ENCODE assay signal across 10 mouse cellular contexts in the genomic region with DNA sequence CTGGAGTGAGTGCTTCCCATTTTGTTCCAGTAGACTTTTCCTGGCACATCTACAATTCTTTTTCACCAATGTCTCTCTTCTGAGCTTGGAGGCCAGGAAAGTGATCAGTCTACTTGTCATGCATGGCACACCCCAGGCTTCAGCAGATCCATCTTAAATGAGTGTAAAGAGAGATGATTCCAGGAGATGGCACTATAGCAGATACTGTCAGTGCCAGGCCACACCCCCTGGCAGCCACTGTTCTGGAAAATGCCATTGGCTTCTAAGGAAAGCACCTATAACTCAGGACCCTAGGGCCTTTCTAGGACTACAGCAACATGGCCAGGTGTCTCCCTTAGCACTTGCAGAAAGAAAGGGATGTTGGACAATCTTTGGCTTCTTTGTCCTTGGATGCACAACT. TPM values are rescaled to one million over a fixed set of nuclear protein-coding genes. Genes with fewer than 3 reads are reported as not detected.
DNase-seq lines count a peak whose midpoint lies in the region; ATAC-seq and TF ChIP-seq lines count a peak whose summit lies in the region.
"Had no signal": no experiment of that assay in that cellular context is flagged by ENCODE, and none has a peak within 500 bp of the region (broad histone marks: within the 10 kb centered on the region; RNA-seq: fewer than 3 reads in every experiment).

No protein-coding gene starts in this region.

- ATAC-seq in lung, embryonic 14.5 days (ENCODE audit: insufficient read depth), result no peak
- no peak for ATAC-seq in erythroblast, adult 5-6 weeks (replicated peaks; ENCODE audit: low FRiP score, poor library complexity, severe bottlenecking)
- ATAC-seq in liver, embryonic 11.5 days (replicated peaks; ENCODE audit: low FRiP score), result no peak

- peaks cover 17% of the 10 kb centered on the region; the same call in 1 of the 2 replicates for H3K27me3 ChIP-seq in lung, embryonic 14.5 days (ENCODE audit: insufficient read depth, low read length)
- peaks cover 32% of the 10 kb centered on the region for H3K27me3 ChIP-seq in liver, embryonic 11.5 days (replicated peaks; ENCODE audit: control insufficient read depth, insufficient read depth, low read length)

- intact Hi-C loops in heart, postnatal 25 days (cut with DNase I), result loop anchor here (5.0 kb wide), 1 partner anchor 66 kb away; the partner anchor contains the start of gene Cyld

- no peaks in the 10 kb centered on the region for H3K9me3 ChIP-seq in lung, embryonic 14.5 days (ENCODE audit: low read depth, low read length)
- no peaks in the 10 kb centered on the region for H3K9me3 ChIP-seq in liver, embryonic 11.5 days (ENCODE audit: control insufficient read depth, low read length)
- H3K9me3 ChIP-seq: heart, embryonic 13.5 days; liver, embryonic 15.5 days had no signal

- TF ChIP-seq POLR2A in bone marrow, adult 2 months (IDR thresholded peaks at IDR 0.05; ENCODE audit: borderline replicate concordance, control insufficient read depth, low read depth, low read length), result no peak

- DNase-seq in heart, postnatal 4 days, result peak; percentile 35
- no peak for DNase-seq in heart, postnatal 25 days (ENCODE audit: low spot score)
- peak; percentile 69 for DNase-seq in CD4-positive helper T cell, adult 2 months (ENCODE audit: low read depth, low spot score)
- peak; percentile 44 for DNase-seq in lung, embryonic 14.5 days
- peak; percentile 38 for DNase-seq in thymus, postnatal 14 days
- DNase-seq in liver, embryonic 11.5 days (ENCODE audit: low spot score), result no peak

- no peaks in the 10 kb centered on the region for H3K36me3 ChIP-seq in lung, embryonic 14.5 days (ENCODE audit: insufficient read depth)
- no peaks in the 10 kb centered on the region for H3K36me3 ChIP-seq in liver, embryonic 11.5 days (ENCODE audit: control insufficient read depth, insufficient read depth, low read length)
- H3K36me3 ChIP-seq: heart, embryonic 13.5 days had no signal

- no peak overlapping the region for H3K4me3 ChIP-seq in bone marrow, adult 2 months (replicated peaks; ENCODE audit: control insufficient read depth, low read depth, low read length)
- H3K4me3 ChIP-seq in lung, embryonic 14.5 days (ENCODE audit: low read depth, low read length), result no peak overlapping the region
- no peak overlapping the region for H3K4me3 ChIP-seq in liver, embryonic 11.5 days (ENCODE audit: low read depth, low read length)
- H3K4me3 ChIP-seq: heart, embryonic 13.5 days; liver, embryonic 15.5 days had no signal

- H3K9ac ChIP-seq in lung, embryonic 14.5 days, result no peak overlapping the region
- H3K9ac ChIP-seq in liver, embryonic 11.5 days (ENCODE audit: low read depth, low read length), result no peak overlapping the region
- H3K9ac ChIP-seq: heart, embryonic 13.5 days; liver, embryonic 15.5 days had no signal

- peaks cover 5% of the 10 kb centered on the region for H3K4me1 ChIP-seq in bone marrow, adult 2 months (ENCODE audit: control insufficient read depth, insufficient read depth, low read length)
- H3K4me1 ChIP-seq in lung, embryonic 14.5 days (ENCODE audit: insufficient read depth), result no peaks in the 10 kb centered on the region; the same call in 1 of the 2 replicates
- peaks cover 5% of the 10 kb centered on the region; the same call in 1 of the 2 replicates for H3K4me1 ChIP-seq in liver, embryonic 11.5 days (replicated peaks; ENCODE audit: control insufficient read depth, insufficient read depth, low read length)

- no peak overlapping the region for H3K27ac ChIP-seq in bone marrow, adult 2 months (ENCODE audit: control insufficient read depth, insufficient read depth, low read depth, low read length, poor library complexity)
- no peak overlapping the region for H3K27ac ChIP-seq in lung, embryonic 14.5 days (ENCODE audit: low read depth)
- no peak overlapping the region for H3K27ac ChIP-seq in liver, embryonic 11.5 days (ENCODE audit: low read depth, low read length)
- H3K27ac ChIP-seq: heart, embryonic 13.5 days; liver, embryonic 15.5 days had no signal

- H3K4me2 ChIP-seq in lung, embryonic 14.5 days, result no peak overlapping the region
- no peak overlapping the region for H3K4me2 ChIP-seq in liver, embryonic 11.5 days
- H3K4me2 ChIP-seq: heart, embryonic 13.5 days; liver, embryonic 15.5 days had no signal

- TF ChIP-seq CTCF in bone marrow, adult 2 months (IDR thresholded peaks at IDR 0.05; ENCODE audit: control insufficient read depth, insufficient read depth, low read length), result peak; percentile 42; the same call in 1 of the 2 replicates
- TF ChIP-seq CTCF in lung, embryonic 14.5 days (IDR thresholded peaks at IDR 0.05; ENCODE audit: low read depth), result peak; percentile 9; the same call in 1 of the 2 replicates

RNA-seq across cellular contexts. Expression of gene Snx20, which starts 4.8 kb away (rescaled TPM):
- 1 to 10 TPM; 1.2 to 2.1 TPM for total RNA-seq in heart, postnatal 4 days (2021)
- 1 to 10 TPM; 1.3 to 1.9 TPM for total RNA-seq in heart, postnatal 25 days (2021)
- polyA plus RNA-seq in bone marrow, adult 2 months (2011; ENCODE audit: insufficient read depth, insufficient read length, low replicate concordance, missing spikeins), result 7.9 and 18.6 TPM in 2 replicates
- 2.9 TPM in 2 replicates for polyA plus RNA-seq in lung, embryonic 14.5 days (2014; fragmentation: Nextera tagmentation; extraction: Ambion mirVana)
- total RNA-seq in erythroblast, adult 5-6 weeks (2015; ENCODE audit: low replicate concordance), result 12.3 and 14.2 TPM in 2 replicates
- total RNA-seq in erythroblast, adult 5-6 weeks (2017; ENCODE audit: low replicate concordance), result 5.8 and 7.8 TPM in 2 replicates
- 2.3 and 2.6 TPM in 2 replicates for polyA plus RNA-seq in liver, embryonic 11.5 days (2014; fragmentation: Nextera tagmentation; extraction: Ambion mirVana)

RNA-seq across cellular contexts. Expression of gene Nod2, which starts 16.0 kb away (rescaled TPM):
- 1 to 10 TPM in 1 of 2 experiments, under 1 TPM in 1; 0.79 to 1.1 TPM for total RNA-seq in heart, postnatal 4 days (2021)
- total RNA-seq in heart, postnatal 25 days (2021), result 1 to 10 TPM; 1.2 to 1.3 TPM
- 2.6 TPM in 1 of 2 replicates, not detected in the other for polyA plus RNA-seq in bone marrow, adult 2 months (2011; ENCODE audit: insufficient read depth, insufficient read length, low replicate concordance, missing spikeins)
- polyA plus RNA-seq in lung, embryonic 14.5 days (2014; fragmentation: Nextera tagmentation; extraction: Ambion mirVana), result 0.13 and 0.31 TPM in 2 replicates
- 0.96 TPM in 1 of 2 replicates, not detected in the other for total RNA-seq in erythroblast, adult 5-6 weeks (2015; ENCODE audit: low replicate concordance)
- 0.28 and 0.34 TPM in 2 replicates for total RNA-seq in erythroblast, adult 5-6 weeks (2017; ENCODE audit: low replicate concordance)
- polyA plus RNA-seq in liver, embryonic 11.5 days (2014; fragmentation: Nextera tagmentation; extraction: Ambion mirVana), result 0.04 and 0.15 TPM in 2 replicates

Comparison
In these comparisons a context has a peak if more than half of its experiments do, and no peak if none do; other contexts are left out.
1. DNase-seq: peak in heart, postnatal 4 days (single experiment), CD4-positive helper T cell, adult 2 months (single experiment), lung, embryonic 14.5 days (single experiment) and thymus, postnatal 14 days (single experiment); none in heart, postnatal 25 days (single experiment) and liver, embryonic 11.5 days (single experiment).